Mouse (Mus musculus): ENCODE results near the gene Gba.
A peak's percentile ranks its signal among the peaks of the same experiment; 100 is the strongest.

The Gba gene

DNA sequence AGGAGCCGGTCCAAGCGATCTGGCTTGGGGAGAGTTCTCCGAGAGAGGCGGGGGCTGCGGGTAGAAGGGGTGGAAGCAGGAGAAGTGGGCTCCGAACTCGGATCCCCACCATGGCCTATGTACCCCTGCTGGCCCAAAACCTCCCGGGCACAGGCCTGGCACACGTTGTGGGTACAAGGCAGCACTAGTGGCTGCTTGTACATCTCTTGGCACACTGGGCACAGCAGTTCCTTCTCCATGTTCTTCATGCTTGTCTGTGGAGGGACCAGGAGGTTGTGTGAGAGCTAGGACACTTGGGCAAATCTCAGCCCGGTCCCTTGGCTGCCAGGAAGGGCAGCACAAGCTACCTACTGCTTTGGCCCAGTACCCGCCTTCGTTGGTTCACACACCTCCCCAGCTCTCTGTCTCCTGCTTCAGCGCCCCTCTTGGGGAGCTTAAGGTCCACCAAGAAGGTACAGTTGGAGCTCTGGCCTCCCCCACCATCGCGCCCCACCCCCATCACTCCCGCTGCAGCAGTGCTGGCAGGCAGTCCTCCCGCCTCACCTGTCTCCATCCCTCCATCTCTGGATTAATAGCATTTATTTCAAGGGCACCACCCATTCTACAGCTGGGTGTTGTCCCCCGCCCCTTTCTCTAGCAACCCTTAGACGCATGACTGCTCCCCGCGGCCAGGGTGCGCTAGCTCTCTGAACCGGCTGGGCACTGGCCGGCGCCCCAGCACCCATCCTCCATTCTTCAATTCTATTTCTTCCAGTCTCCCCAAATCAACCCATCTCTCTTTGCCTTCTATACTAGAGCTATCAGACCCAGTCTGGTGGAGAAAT lies 41.6 kb downstream of the Gba start:
- peak; percentile 62 for DNase-seq

- peak; percentile 92 for DNase-seq
These were observed 42.4 kb downstream of the Gba start for GRCm38 (mm10) chr3:89244982-89245687.

DNA sequence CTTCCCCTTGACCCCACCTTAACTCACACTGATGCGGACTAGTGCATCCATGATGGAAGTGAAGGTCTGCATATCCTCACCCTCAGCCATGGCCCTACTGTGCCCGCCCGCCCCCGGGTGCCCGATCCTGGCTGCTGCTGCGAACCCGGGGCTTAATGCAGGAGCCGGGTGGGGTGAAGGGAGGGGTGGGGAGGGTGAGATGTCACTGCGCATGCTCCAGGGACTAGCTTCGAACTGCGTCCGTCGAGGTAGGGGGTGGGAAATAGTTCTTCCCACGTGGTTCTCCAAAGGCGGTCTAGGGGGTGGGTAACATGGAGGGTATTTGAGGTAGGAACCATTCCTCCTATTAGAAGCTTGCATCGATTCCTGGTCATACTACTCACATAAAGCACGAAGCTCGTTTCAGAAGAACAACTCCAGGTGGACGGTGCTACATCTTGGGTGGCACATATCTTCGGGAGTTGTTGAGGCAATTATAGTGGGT lies 43.0 kb downstream of the Gba start, which contains the start of gene Krtcap2:
Gene Krtcap2 (plus strand): TSS at position 279 of the 484 bp plus-strand sequence.
- DNase-seq: peak; percentile 75

GRCm38 (mm10) chr3:89246261-89247100 lies 43.8 kb downstream of the Gba start, which contains the start of gene Trim46:
Gene Trim46, minus strand, starts transcription at chr3:89246309.
- peak; percentile 93 for DNase-seq

GRCm38 (mm10) chr3:89247466-89247865 lies 44.7 kb downstream of the Gba start:
- DNase-seq: no peak

DNA sequence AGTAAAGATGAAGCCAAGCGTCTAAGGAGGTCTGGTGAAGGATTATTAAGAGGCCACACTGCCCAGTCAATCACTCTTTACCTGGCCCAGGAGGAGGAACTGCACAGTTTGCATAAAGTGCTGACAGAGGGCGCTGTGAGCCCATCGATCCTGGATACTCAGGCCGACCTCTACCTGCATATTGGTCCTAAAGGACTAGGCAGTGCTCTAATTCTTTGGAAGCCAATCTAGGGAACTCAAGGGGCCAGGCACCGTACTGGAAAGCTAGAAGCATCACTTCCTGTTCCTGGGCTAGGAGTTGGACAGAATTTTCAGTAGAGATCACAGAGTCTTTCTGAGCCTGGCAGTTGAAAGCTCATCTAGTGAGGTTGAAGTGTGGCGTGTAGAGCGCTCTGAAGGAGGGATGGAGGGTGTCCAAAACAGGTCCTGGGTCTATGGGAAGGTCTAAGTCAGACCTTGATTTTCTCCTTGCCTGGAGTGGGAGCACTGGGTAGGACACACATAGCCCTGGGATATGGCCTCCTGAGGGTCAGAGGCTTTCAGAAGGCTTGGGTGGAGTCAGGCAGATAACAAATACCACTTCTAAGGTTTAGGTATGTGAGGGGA lies 47.8 kb downstream of the Gba start:
- no peak for DNase-seq

- DNase-seq: no peak
These were observed 48.7 kb downstream of the Gba start for GRCm38 (mm10) chr3:89251365-89251895.

DNA sequence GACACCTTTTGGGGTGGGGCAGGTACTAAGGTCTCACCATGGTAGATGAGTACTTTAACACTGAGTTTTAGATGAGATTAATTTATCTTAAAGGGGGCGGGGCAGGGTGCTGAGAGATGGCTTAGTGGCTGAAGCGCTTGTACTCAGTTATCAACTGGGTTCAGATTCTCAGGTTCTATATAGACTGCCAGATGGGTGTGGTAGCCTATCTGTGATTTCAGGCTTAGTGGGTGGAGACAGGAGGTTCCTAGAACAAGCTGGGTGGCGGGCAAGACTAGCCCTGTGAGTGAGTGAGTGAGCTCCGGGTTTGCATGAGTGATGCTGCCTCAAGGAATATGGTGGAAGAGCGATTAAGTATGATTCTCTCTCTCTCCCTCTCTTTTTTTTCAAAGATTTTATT lies 52.3 kb downstream of the Gba start:
- no peak for DNase-seq

- no peak for DNase-seq
These were observed 53.4 kb downstream of the Gba start for GRCm38 (mm10) chr3:89256177-89256576.
